Mouse (Mus musculus): Measurements from ENCODE around the gene Nipal1. TPM values are rescaled to one million over a fixed set of nuclear protein-coding genes. Genes with fewer than 3 reads are reported as not detected.

Nipal1 gene
- polyA plus RNA-seq, 1 experiment from 2014 or later, result 0.48 TPM

- Histone ChIP-seq H3K4me3 (no peak overlapping the region), H3K27me3 (no peaks in the 10 kb centered on the region), H3K4me2 (no peak overlapping the region), H3K9ac (no peak overlapping the region), H3K9me3 (no peaks in the 10 kb centered on the region), H3K4me1 (replicated peaks) (no peaks in the 10 kb centered on the region), H3K36me3 (no peaks in the 10 kb centered on the region), H3K27ac (no peak overlapping the region)
- ATAC-seq (ENCODE audit: low FRiP score), result no peak
- 65% methylated on average over 10 of the region's 10 CpGs for WGBS
Observed at GRCm38 (mm10) chr5:72706722-72707121, 59.1 kb downstream of the Nipal1 start.

GRCm38 (mm10) chr5:72709451-72709850, 61.9 kb downstream of the Nipal1 start:
- no peak for ATAC-seq (ENCODE audit: low FRiP score)
- no peaks in the 10 kb centered on the region for H3K36me3 ChIP-seq

GRCm38 (mm10) chr5:72709976-72710375, 62.4 kb downstream of the Nipal1 start:
- Histone ChIP-seq H3K4me3 (no peak overlapping the region), H3K27ac (no peak overlapping the region), H3K9me3 (no peaks in the 10 kb centered on the region), H3K36me3 (no peaks in the 10 kb centered on the region), H3K4me2 (no peak overlapping the region), H3K9ac (no peak overlapping the region), H3K27me3 (no peaks in the 10 kb centered on the region), H3K4me1 (replicated peaks) (no peaks in the 10 kb centered on the region)
- ATAC-seq (ENCODE audit: low FRiP score), result no peak
- WGBS, result 91% methylated on average over 9 of the region's 9 CpGs

More at GRCm38 (mm10) chr5:72709451-72709850, 61.9 kb downstream of the Nipal1 start:
- 90% methylated on average over 13 of the region's 13 CpGs for WGBS
- no peak overlapping the region for H3K9ac ChIP-seq
- H3K9me3 ChIP-seq, result no peaks in the 10 kb centered on the region
- H3K4me1 ChIP-seq (replicated peaks), result no peaks in the 10 kb centered on the region
- H3K27me3 ChIP-seq, result no peaks in the 10 kb centered on the region
- H3K27ac ChIP-seq, result no peak overlapping the region
- no peak overlapping the region for H3K4me2 ChIP-seq
- no peak overlapping the region for H3K4me3 ChIP-seq

- 30% methylated on average over 4 of the region's 4 CpGs for WGBS
Observed at GRCm38 (mm10) chr5:72710572-72711278, 63.1 kb downstream of the Nipal1 start.

GRCm38 (mm10) chr5:72720587-72720986, 73.0 kb downstream of the Nipal1 start:
- H3K4me2 ChIP-seq, result no peak overlapping the region
- H3K4me3 ChIP-seq, result no peak overlapping the region
- no peaks in the 10 kb centered on the region for H3K9me3 ChIP-seq
- no peaks in the 10 kb centered on the region for H3K27me3 ChIP-seq
- H3K4me1 ChIP-seq (replicated peaks), result no peaks in the 10 kb centered on the region
- 59% methylated on average over 7 of the region's 7 CpGs for WGBS
- no peaks in the 10 kb centered on the region for H3K36me3 ChIP-seq
- no peak overlapping the region for H3K27ac ChIP-seq
- ATAC-seq (ENCODE audit: low FRiP score), result no peak
- H3K9ac ChIP-seq, result no peak overlapping the region

More at GRCm38 (mm10) chr5:72710572-72711278, 63.1 kb downstream of the Nipal1 start:
- Histone ChIP-seq H3K4me2 (no peak overlapping the region), H3K36me3 (no peaks in the 10 kb centered on the region), H3K9ac (no peak overlapping the region), H3K27me3 (no peaks in the 10 kb centered on the region), H3K4me1 (replicated peaks) (no peaks in the 10 kb centered on the region), H3K9me3 (no peaks in the 10 kb centered on the region), H3K4me3 (no peak overlapping the region), H3K27ac (no peak overlapping the region)
- no peak for ATAC-seq (ENCODE audit: low FRiP score)

Other genes with a start within 250 kb of the Nipal1 start
- gene Corin, start 143.3 kb upstream of the Nipal1 start, polyA plus RNA-seq (2015; fragmentation: Nextera tagmentation; extraction: Ambion mirVana), result 4.6 and 4.8 TPM in 2 replicates
- gene Nfxl1, start 88.1 kb upstream of the Nipal1 start, polyA plus RNA-seq (2015; fragmentation: Nextera tagmentation; extraction: Ambion mirVana), result 14.5 and 15.6 TPM in 2 replicates
- gene Zar1, start 66.5 kb upstream of the Nipal1 start, polyA plus RNA-seq (2015; fragmentation: Nextera tagmentation; extraction: Ambion mirVana), result 3.4 and 3.7 TPM in 2 replicates
- 7.6 and 7.8 TPM in 2 replicates for gene Gm5868, start 60.2 kb upstream of the Nipal1 start, polyA plus RNA-seq (2015; fragmentation: Nextera tagmentation; extraction: Ambion mirVana)
- not detected in 2 replicates for gene Cnga1, start 3.5 kb upstream of the Nipal1 start, polyA plus RNA-seq (2015; fragmentation: Nextera tagmentation; extraction: Ambion mirVana)
- gene Txk, start 105.0 kb downstream of the Nipal1 start, polyA plus RNA-seq (2015; fragmentation: Nextera tagmentation; extraction: Ambion mirVana), result 0.10 TPM in 1 of 2 replicates, not detected in the other
- 7.0 and 9.8 TPM in 2 replicates for gene Tec, start 220.7 kb downstream of the Nipal1 start, polyA plus RNA-seq (2015; fragmentation: Nextera tagmentation; extraction: Ambion mirVana)

All from hindbrain, embryonic 13.5 days (tissue).